Mouse (Mus musculus) hindbrain, postnatal 0 days (tissue): ENCODE measurements around the gene Stxbp1. TPM values are rescaled to one million over a fixed set of nuclear protein-coding genes. Genes with fewer than 3 reads are reported as not detected.

Experiments used
- ATAC-seq: fragments of 200-750 bp; cut with Nextera tagmentation; 2 replicates; pipeline ENCODE4 v1.8.0; 2017; ENCODE audit warnings: mild to moderate bottlenecking, moderate TSS enrichment, moderate library complexity
- DNase-seq: peaks from one replicate; pipeline ENCODE4 v3.0.0-alpha.2; 2015; ENCODE audit warnings: low spot score
- H3K27ac ChIP-seq: fragments of 300-500 bp; sonication (generic); 2 replicates; pipeline ENCODE4 v1.5.1; 2014; ENCODE audit warnings: mild to moderate bottlenecking
- H3K27me3 ChIP-seq: fragments of 300-500 bp; sonication (generic); 2 replicates; pipeline ENCODE4 v1.6.1; 2014; ENCODE audit warnings: low read length, mixed read lengths; ENCODE audit not compliant: insufficient read depth
- H3K36me3 ChIP-seq: fragments of 300-500 bp; sonication (generic); 2 replicates; pipeline ENCODE4 v1.6.1; 2014; ENCODE audit warnings: low read length, mixed read lengths; ENCODE audit not compliant: insufficient read depth
- H3K4me1 ChIP-seq: fragments of 300-500 bp; sonication (generic); 2 replicates; pipeline ENCODE4 v1.6.1; 2014; ENCODE audit warnings: antibody characterized with exemption, low read length, mixed read lengths; ENCODE audit not compliant: insufficient read depth
- H3K4me2 ChIP-seq: fragments of 300-500 bp; sonication (generic); 2 replicates; pipeline ENCODE4 v1.6.1; 2014; ENCODE audit warnings: low read depth, mild to moderate bottlenecking, low read length, moderate library complexity, mixed read lengths
- H3K4me3 ChIP-seq: fragments of 300-500 bp; sonication (generic); 2 replicates; pipeline ENCODE4 v1.5.1; 2014; ENCODE audit warnings: low read length
- H3K9ac ChIP-seq: fragments of 300-500 bp; sonication (generic); replicated peaks from 2 replicates; pipeline ENCODE4 v1.6.1; 2014; ENCODE audit warnings: mild to moderate bottlenecking, low read length, moderate library complexity, mixed read lengths
- H3K9me3 ChIP-seq: fragments of 300-500 bp; sonication (generic); 2 replicates; pipeline ENCODE4 v1.6.1; 2016; ENCODE audit warnings: low read length, mixed read lengths
- CTCF ChIP-seq: IDR thresholded peaks from 2 replicates; pipeline ENCODE4 v1.5.1; 2016; ENCODE audit warnings: antibody characterized with exemption, control low read depth, low read depth
- WGBS: fragments of 180-500 bp; shearing (Covaris S2); extraction: QIAGEN DNeasy Blood & Tissue Kit; methylation state at CpG from one replicate; pipeline ENCODE4 v1.1.7; 2014; 5-methylcytosine and 5-hydroxymethylcytosine counted together
- polyA plus RNA-seq: library from polyadenylated mRNA; unstranded; fragments of >200 nt; fragmentation: Nextera tagmentation; extraction: Ambion mirVana; gene quantifications from 2 replicates; pipeline ENCODE4 v1.2.1, GENCODE M21; 2015
- total RNA-seq: library from RNA; depleted of rRNA; stranded (reverse); fragments of >200 nt; gene quantifications from 2 replicates; pipeline ENCODE4 v1.2.3, GENCODE M21; 2014

Gene Stxbp1
- total and polyA plus RNA-seq, 2 experiments from 2014 or later: 142 to 348 TPM

GRCm38 (mm10) chr2:32863317-32863716 lies 16.3 kb upstream of the Stxbp1 start:
- H3K36me3 ChIP-seq: no peaks in the 10 kb centered on the region
- 92% methylated on average over 3 of the region's 3 CpGs for WGBS
- ATAC-seq: no peak
- H3K9ac ChIP-seq: no peak overlapping the region
- no peak for TF ChIP-seq CTCF
- no peak overlapping the region for H3K4me2 ChIP-seq
- H3K27me3 ChIP-seq: no peaks in the 10 kb centered on the region
- H3K27ac ChIP-seq: no peak overlapping the region
- H3K9me3 ChIP-seq: no peaks in the 10 kb centered on the region
- H3K4me3 ChIP-seq: no peak overlapping the region
- no peak for DNase-seq
- no peaks in the 10 kb centered on the region for H3K4me1 ChIP-seq

DNA sequence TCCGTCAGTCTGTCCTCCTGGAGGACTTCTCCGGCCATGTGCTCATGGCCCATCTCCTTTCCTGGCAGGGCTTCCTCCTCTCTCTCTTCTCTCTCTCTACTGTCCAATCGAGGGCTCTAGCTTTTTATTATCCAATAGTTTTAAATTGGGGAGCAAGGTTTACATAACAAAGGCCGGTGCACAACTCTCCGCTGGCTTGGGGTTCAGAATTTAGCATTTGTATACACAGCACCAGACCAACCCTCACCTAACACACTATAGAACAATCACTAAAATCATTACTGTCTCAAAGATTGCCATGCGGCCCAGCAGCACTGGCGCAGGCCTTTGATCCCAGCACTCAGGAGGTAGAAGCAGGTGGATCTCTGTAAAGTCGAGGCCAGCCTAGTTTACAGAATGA lies 13.8 kb upstream of the Stxbp1 start:
- Histone ChIP-seq H3K9ac (no peak overlapping the region), H3K27me3 (no peaks in the 10 kb centered on the region), H3K4me2 (no peak overlapping the region), H3K9me3 (no peaks in the 10 kb centered on the region), H3K4me1 (no peaks in the 10 kb centered on the region), H3K36me3 (no peaks in the 10 kb centered on the region), H3K4me3 (no peak overlapping the region), H3K27ac (no peak overlapping the region)
- TF ChIP-seq CTCF: no peak
- no peak for DNase-seq
- ATAC-seq: no peak
- WGBS: 79% methylated on average over 8 of the region's 8 CpGs

DNA sequence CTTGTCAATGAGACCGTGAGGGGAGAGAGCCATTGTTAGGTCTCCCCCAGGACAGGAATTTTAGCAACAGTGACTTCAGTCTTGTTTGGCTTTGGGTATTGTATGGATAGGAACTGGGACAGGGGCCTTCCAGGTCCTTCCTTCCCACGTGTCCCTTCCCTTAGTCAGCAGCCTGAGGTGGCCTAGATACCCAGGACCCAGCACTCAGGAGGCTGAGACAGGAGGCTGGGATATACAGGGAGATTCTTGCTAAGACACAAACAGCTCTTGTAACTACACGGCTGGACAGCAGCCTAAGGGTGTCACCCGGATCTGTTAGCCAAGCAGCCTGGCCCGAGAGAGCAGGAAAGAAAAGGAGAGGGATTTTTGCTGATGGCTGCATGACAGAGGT lies 12.6 kb upstream of the Stxbp1 start:
- Histone ChIP-seq H3K27ac (no peak overlapping the region), H3K9me3 (no peaks in the 10 kb centered on the region), H3K4me2 (no peak overlapping the region), H3K27me3 (no peaks in the 10 kb centered on the region), H3K36me3 (no peaks in the 10 kb centered on the region), H3K4me3 (no peak overlapping the region), H3K4me1 (no peaks in the 10 kb centered on the region), H3K9ac (no peak overlapping the region)
- WGBS: 74% methylated on average over 5 of the region's 5 CpGs
- TF ChIP-seq CTCF: no peak
- no peak for DNase-seq
- no peak for ATAC-seq

DNA sequence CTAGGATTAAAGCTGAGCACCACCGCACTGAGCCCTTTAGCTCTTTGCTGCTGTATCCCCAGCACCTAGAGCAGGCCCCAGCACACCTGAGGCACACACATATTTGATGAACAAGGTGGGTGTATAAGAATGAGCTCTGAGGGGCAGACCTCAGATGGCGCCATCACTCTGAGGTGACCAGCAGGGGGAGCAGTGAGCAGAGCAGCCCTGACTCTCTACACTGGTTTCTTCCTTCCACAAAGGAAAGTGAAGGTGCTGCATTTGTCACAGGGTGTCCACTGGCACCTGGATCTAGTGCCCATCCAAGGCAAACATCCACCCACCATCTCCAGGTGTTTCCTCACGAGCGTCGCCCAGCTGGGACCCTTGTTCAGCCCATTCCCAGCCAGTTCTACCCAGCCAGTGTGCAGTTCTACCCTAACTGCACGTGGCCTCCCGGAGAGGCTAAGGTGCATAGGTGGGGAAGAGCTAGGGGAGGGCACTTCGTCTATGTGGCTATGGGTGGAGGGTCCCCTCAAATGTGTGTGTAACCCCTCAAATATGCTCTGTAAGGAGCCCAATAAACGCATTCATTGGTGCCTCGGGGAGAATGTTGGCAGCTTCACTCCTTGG lies 12.1 kb upstream of the Stxbp1 start:
- no peak overlapping the region for H3K9ac ChIP-seq
- peak; percentile 63 for DNase-seq
- no peak overlapping the region for H3K4me2 ChIP-seq
- WGBS: 45% methylated on average over 10 of the region's 10 CpGs
- TF ChIP-seq CTCF: peak; percentile 96
- no peaks in the 10 kb centered on the region for H3K4me1 ChIP-seq
- no peaks in the 10 kb centered on the region for H3K9me3 ChIP-seq
- H3K27ac ChIP-seq: no peak overlapping the region
- no peaks in the 10 kb centered on the region for H3K27me3 ChIP-seq
- ATAC-seq: peak; percentile 55
- no peaks in the 10 kb centered on the region for H3K36me3 ChIP-seq
- H3K4me3 ChIP-seq: no peak overlapping the region

DNA sequence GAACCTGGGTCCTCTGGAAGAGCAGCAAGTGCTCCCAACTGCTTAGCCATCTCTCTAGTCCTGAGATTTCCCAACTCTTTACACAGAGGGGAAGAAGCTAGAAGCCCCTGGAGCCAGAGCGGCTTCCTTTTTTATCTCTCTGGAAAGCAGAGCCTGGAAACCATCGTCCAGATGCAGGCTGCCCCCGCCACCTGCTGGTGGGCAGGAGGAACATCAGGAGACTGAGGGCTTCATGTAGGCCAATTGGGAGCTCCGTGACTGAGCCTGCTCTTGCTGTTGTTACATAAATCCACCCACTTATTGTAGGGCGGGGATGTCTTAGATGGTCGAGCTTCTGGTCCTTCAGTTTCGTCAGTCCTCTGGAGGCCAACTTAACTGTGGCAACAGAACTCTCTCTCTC lies 10.5 kb upstream of the Stxbp1 start:
- no peaks in the 10 kb centered on the region for H3K36me3 ChIP-seq
- WGBS: under 1% methylated on average over 7 of the region's 7 CpGs
- H3K27me3 ChIP-seq: no peaks in the 10 kb centered on the region
- TF ChIP-seq CTCF: peak; percentile 95
- ATAC-seq: peak; percentile 65
- no peak overlapping the region for H3K4me2 ChIP-seq
- DNase-seq: peak; percentile 93
- H3K27ac ChIP-seq: no peak overlapping the region
- H3K4me1 ChIP-seq: no peaks in the 10 kb centered on the region; the same call in 1 of the 2 replicates
- H3K9me3 ChIP-seq: no peaks in the 10 kb centered on the region
- no peak overlapping the region for H3K9ac ChIP-seq
- H3K4me3 ChIP-seq: no peak overlapping the region

GRCm38 (mm10) chr2:32855790-32856465 lies 8.9 kb upstream of the Stxbp1 start:
- Histone ChIP-seq H3K9me3 (no peaks in the 10 kb centered on the region), H3K4me1 (no peaks in the 10 kb centered on the region; the same call in 1 of the 2 replicates), H3K27ac (no peak overlapping the region), H3K4me3 (no peak overlapping the region), H3K9ac (no peak overlapping the region), H3K36me3 (no peaks in the 10 kb centered on the region), H3K4me2 (no peak overlapping the region), H3K27me3 (no peaks in the 10 kb centered on the region)
- DNase-seq: no peak
- WGBS: 46% methylated on average over 5 of the region's 5 CpGs
- no peak for TF ChIP-seq CTCF
- no peak for ATAC-seq
